Mouse (Mus musculus) heart, embryonic 11.5 days (tissue): Measurements from ENCODE around the gene Slc6a9. TPM values are rescaled to one million over a fixed set of nuclear protein-coding genes. Genes with fewer than 3 reads are reported as not detected.

Experiments used
- ATAC-seq: fragments of 200-750 bp; cut with Nextera tagmentation; replicated peaks from 2 replicates; pipeline ENCODE4 v1.8.0; 2017; ENCODE audit warnings: moderate library complexity; ENCODE audit not compliant: insufficient number of reproducible peaks, low FRiP score, low TSS enrichment
- H3K27ac ChIP-seq: fragments of 300-500 bp; sonication (generic); 2 replicates; pipeline ENCODE4 v1.5.1; 2014; ENCODE audit warnings: mild to moderate bottlenecking, low read depth, low read length
- H3K27me3 ChIP-seq: fragments of 300-500 bp; sonication (generic); 2 replicates; pipeline ENCODE4 v1.6.1; 2014; ENCODE audit warnings: mild to moderate bottlenecking, low read length, mixed read lengths; ENCODE audit not compliant: control insufficient read depth, insufficient read depth
- H3K36me3 ChIP-seq: fragments of 300-500 bp; sonication (generic); 2 replicates; pipeline ENCODE4 v1.6.1; 2014; ENCODE audit warnings: mild to moderate bottlenecking, low read length, moderate library complexity, mixed read lengths; ENCODE audit not compliant: control insufficient read depth, insufficient read depth
- H3K4me1 ChIP-seq: fragments of 300-500 bp; sonication (generic); 2 replicates; pipeline ENCODE4 v1.6.1; 2014; ENCODE audit warnings: low read length; ENCODE audit not compliant: control insufficient read depth, insufficient read depth
- H3K4me2 ChIP-seq: fragments of 300-500 bp; sonication (generic); 2 replicates; pipeline ENCODE4 v1.6.1; 2014; ENCODE audit warnings: mild to moderate bottlenecking, moderate library complexity
- H3K4me3 ChIP-seq: fragments of 300-500 bp; sonication (generic); 2 replicates; pipeline ENCODE4 v1.5.1; 2014; ENCODE audit warnings: low read depth, low read length
- H3K9ac ChIP-seq: fragments of 300-500 bp; sonication (generic); 2 replicates; pipeline ENCODE4 v1.6.1; 2014; ENCODE audit warnings: mild to moderate bottlenecking, low read depth, low read length, moderate library complexity
- H3K9me3 ChIP-seq: fragments of 300-500 bp; sonication (generic); replicated peaks from 2 replicates; pipeline ENCODE4 v1.6.1; 2016; ENCODE audit warnings: low read length; ENCODE audit not compliant: control insufficient read depth
- WGBS: fragments of 180-500 bp; shearing (Covaris S2); extraction: QIAGEN DNeasy Blood & Tissue Kit; methylation state at CpG from one replicate; pipeline ENCODE4 v1.1.7; 2014; ENCODE audit not compliant: insufficient replicate concordance; 5-methylcytosine and 5-hydroxymethylcytosine counted together
- polyA plus RNA-seq: library from polyadenylated mRNA; unstranded; fragments of >200 nt; fragmentation: Nextera tagmentation; extraction: Ambion mirVana; gene quantifications from 2 replicates; pipeline ENCODE4 v1.2.1, GENCODE M21; 2014

The Slc6a9 gene
- polyA plus RNA-seq, 1 experiment from 2014 or later: 15.2 TPM

DNA sequence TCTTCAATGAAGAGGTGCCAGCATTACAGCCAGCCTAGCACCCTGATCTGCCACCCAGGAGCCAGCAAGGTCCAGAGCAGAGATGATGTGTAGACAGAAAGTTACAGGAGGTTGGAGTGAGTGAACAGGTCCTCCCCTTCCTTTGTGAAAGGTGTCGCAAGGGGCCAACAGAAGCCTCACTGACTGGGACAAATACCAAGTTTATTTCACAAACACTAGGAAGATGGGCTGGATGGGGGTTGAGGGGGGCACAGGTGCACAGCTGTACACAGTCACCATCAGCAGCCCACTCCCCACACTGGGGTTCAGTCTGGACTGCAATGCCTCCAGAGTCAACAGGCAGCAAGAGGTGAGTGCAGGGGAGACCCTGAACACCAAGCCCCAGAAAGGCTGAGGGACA, 49.8 kb downstream of the Slc6a9 start:
- Histone ChIP-seq H3K4me2 (peak overlapping the region; percentile 92), H3K27me3 (no peaks in the 10 kb centered on the region), H3K9ac (no peak overlapping the region), H3K36me3 (peaks cover 15% of the 10 kb centered on the region), H3K4me1 (peaks cover 11% of the 10 kb centered on the region; the same call in 1 of the 2 replicates), H3K4me3 (peak overlapping the region; percentile 87; the same call in 1 of the 2 replicates), H3K27ac (no peak overlapping the region), H3K9me3 (no peaks in the 10 kb centered on the region)
- WGBS: 100% methylated on average over 1 of the region's 1 CpGs
- ATAC-seq: no peak

- peaks cover 15% of the 10 kb centered on the region for H3K36me3 ChIP-seq
- no peak for ATAC-seq
- no peaks in the 10 kb centered on the region for H3K9me3 ChIP-seq
- WGBS: 91% methylated on average over 10 of the region's 10 CpGs
- H3K9ac ChIP-seq: no peak overlapping the region
- no peak overlapping the region for H3K27ac ChIP-seq
- no peak overlapping the region for H3K4me2 ChIP-seq
- H3K27me3 ChIP-seq: no peaks in the 10 kb centered on the region
- peaks cover 11% of the 10 kb centered on the region; the same call in 1 of the 2 replicates for H3K4me1 ChIP-seq
- no peak overlapping the region for H3K4me3 ChIP-seq
Observed at GRCm38 (mm10) chr4:117885093-117885492, 50.8 kb downstream of the Slc6a9 start.

- H3K27me3 ChIP-seq: no peaks in the 10 kb centered on the region
- H3K9me3 ChIP-seq: no peaks in the 10 kb centered on the region
- peaks cover 11% of the 10 kb centered on the region; the same call in 1 of the 2 replicates for H3K4me1 ChIP-seq
- no peak overlapping the region for H3K27ac ChIP-seq
- no peak for ATAC-seq
- peaks cover 12% of the 10 kb centered on the region for H3K36me3 ChIP-seq
- H3K4me2 ChIP-seq: peak overlapping the region; percentile 76
- WGBS: 73% methylated on average over 9 of the region's 9 CpGs
- peak overlapping the region; percentile 99 for H3K4me3 ChIP-seq
- 0 out of 2 replicates have a peak overlapping the region, but pooled peaks have one; percentile 90 for H3K9ac ChIP-seq
Observed at GRCm38 (mm10) chr4:117885994-117886393, 51.7 kb downstream of the Slc6a9 start.

DNA sequence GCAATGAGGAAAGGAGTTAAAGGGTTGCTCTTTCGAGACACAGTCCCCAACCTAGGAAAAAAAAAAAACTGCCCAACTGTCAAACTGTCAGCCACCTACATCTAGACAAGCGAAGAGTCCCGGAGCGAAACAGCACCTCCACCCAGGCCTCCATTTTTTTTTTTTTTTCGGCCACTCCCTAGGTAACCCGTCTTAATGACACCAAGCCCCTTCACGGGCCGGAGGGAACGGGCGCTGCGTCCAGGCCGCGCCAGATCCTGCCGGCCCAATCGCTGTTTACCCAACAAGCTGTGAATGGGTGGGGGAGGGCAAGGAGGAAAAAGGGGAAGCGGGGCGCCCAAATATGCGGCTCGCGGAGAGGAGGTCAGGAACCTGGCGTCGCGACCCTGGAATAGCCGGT, 52.3 kb downstream of the Slc6a9 start:
- H3K9me3 ChIP-seq: no peaks in the 10 kb centered on the region
- H3K27ac ChIP-seq: 0 out of 2 replicates have a peak overlapping the region, but pooled peaks have one; percentile 18
- peak overlapping the region; percentile 76 for H3K4me2 ChIP-seq
- peaks cover 11% of the 10 kb centered on the region for H3K36me3 ChIP-seq
- WGBS: 3% methylated on average over 24 of the region's 24 CpGs
- H3K4me1 ChIP-seq: peaks cover 16% of the 10 kb centered on the region
- peak overlapping the region; percentile 90 for H3K9ac ChIP-seq
- ATAC-seq: 0 out of 2 replicates have a peak, but pooled peaks have one; percentile 4
- H3K4me3 ChIP-seq: peak overlapping the region; percentile 99
- no peaks in the 10 kb centered on the region for H3K27me3 ChIP-seq

DNA sequence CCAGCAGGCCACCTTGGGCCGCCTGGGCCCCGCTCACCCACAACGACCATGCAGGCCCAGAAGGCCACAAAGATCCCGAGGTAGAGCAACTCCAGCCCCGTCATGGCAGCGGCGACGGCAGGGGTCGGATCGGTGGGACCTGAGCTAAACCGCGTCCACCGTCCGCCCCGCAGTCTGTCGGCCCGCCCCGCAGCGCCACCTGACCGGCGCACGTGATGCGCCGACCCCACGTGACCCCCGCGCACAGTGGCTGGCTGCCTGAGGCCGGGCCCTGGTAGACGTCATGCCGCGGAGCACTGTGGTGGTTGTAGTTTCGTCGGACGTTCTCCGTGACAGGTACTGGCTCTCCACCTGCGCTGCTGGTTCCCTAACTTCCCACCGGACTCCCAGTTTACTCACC, 52.8 kb downstream of the Slc6a9 start, which contains the start of gene Atp6v0b:
TSS of gene Atp6v0b (minus strand) at position 201 of the 400 bp plus-strand sequence.
- under 1% methylated on average over 37 of the region's 37 CpGs for WGBS
- Histone ChIP-seq H3K9ac (peak within 1 kb of the TSS; percentile 90), H3K27me3 (no peaks in the 10 kb centered on the region), H3K4me2 (peak within 1 kb of the TSS; percentile 76), H3K4me1 (peaks cover 16% of the 10 kb centered on the region), H3K27ac (0 out of 2 replicates have a peak within 1 kb of the TSS, but pooled peaks have one; percentile 18), H3K9me3 (no peaks in the 10 kb centered on the region), H3K4me3 (peak within 1 kb of the TSS; percentile 99), H3K36me3 (peaks cover 11% of the 10 kb centered on the region)
- ATAC-seq: peak; percentile 90

DNA sequence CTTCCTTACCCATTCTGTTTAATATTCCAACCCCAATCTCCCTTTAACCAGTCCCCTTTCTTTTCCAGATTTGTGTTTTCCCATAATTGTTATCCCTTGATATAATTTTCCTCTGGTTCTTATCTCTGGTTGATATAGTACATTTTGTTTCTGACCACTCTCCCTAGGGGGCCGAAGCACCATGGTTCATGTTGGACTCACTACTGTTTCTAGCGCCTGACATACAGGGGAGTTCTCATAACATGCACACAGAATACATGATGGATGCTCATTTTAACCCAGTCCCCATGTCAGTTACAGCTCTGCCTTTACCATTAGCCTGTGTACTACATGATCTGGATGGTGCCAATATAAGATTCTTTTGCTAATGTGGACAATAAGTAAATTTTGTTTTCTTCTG, 53.6 kb downstream of the Slc6a9 start:
- H3K36me3 ChIP-seq: peaks cover 11% of the 10 kb centered on the region
- H3K9ac ChIP-seq: no peak overlapping the region
- peaks cover 16% of the 10 kb centered on the region for H3K4me1 ChIP-seq
- no peak for ATAC-seq
- H3K27ac ChIP-seq: no peak overlapping the region
- 0 out of 2 replicates have a peak overlapping the region, but pooled peaks have one; percentile 99 for H3K4me3 ChIP-seq
- 65% methylated on average over 2 of the region's 2 CpGs for WGBS
- no peaks in the 10 kb centered on the region for H3K27me3 ChIP-seq
- no peaks in the 10 kb centered on the region for H3K9me3 ChIP-seq
- H3K4me2 ChIP-seq: peak overlapping the region; percentile 76

GRCm38 (mm10) chr4:117889471-117889870, 55.2 kb downstream of the Slc6a9 start:
- Histone ChIP-seq H3K27me3 (no peaks in the 10 kb centered on the region), H3K9ac (no peak overlapping the region), H3K9me3 (no peaks in the 10 kb centered on the region), H3K27ac (no peak overlapping the region), H3K4me3 (no peak overlapping the region), H3K4me1 (peaks cover 9% of the 10 kb centered on the region), H3K4me2 (no peak overlapping the region), H3K36me3 (peaks cover 13% of the 10 kb centered on the region)
- ATAC-seq: no peak
- whole genome bisulfite sequencing: 85% methylated on average over 15 of the region's 15 CpGs

- H3K27me3 ChIP-seq: no peaks in the 10 kb centered on the region
- H3K4me1 ChIP-seq: peaks cover 9% of the 10 kb centered on the region
- H3K9ac ChIP-seq: no peak overlapping the region
- WGBS: 87% methylated on average over 14 of the region's 14 CpGs
- H3K4me3 ChIP-seq: no peak overlapping the region
- no peak overlapping the region for H3K27ac ChIP-seq
- H3K36me3 ChIP-seq: peaks cover 9% of the 10 kb centered on the region
- ATAC-seq: no peak
- no peaks in the 10 kb centered on the region for H3K9me3 ChIP-seq
- H3K4me2 ChIP-seq: no peak overlapping the region
Observed at GRCm38 (mm10) chr4:117890031-117890430, 55.7 kb downstream of the Slc6a9 start.

- WGBS: 87% methylated on average over 8 of the region's 8 CpGs
- Histone ChIP-seq H3K9ac (no peak overlapping the region), H3K4me2 (peak overlapping the region; percentile 71), H3K4me3 (no peak overlapping the region), H3K36me3 (peaks cover 5% of the 10 kb centered on the region), H3K27ac (no peak overlapping the region), H3K9me3 (no peaks in the 10 kb centered on the region), H3K27me3 (no peaks in the 10 kb centered on the region), H3K4me1 (peaks cover 9% of the 10 kb centered on the region)
- no peak for ATAC-seq
Observed at GRCm38 (mm10) chr4:117890750-117891149, 56.4 kb downstream of the Slc6a9 start.
